Mouse (Mus musculus) limb, embryonic 12.5 days (tissue): ENCODE results near the gene Lsp1. TPM values are rescaled to one million over a fixed set of nuclear protein-coding genes. Genes with fewer than 3 reads are reported as not detected.

ENCODE experiments used
- ATAC-seq: fragments of 200-750 bp; cut with Nextera tagmentation; 2 replicates; pipeline ENCODE4 v1.8.0; 2017; ENCODE audit warnings: low read depth, moderate TSS enrichment; ENCODE audit not compliant: insufficient number of reproducible peaks, insufficient read depth, low FRiP score, low TSS enrichment
- H3K27ac ChIP-seq: fragments of 300-500 bp; sonication (generic); 2 replicates; pipeline ENCODE4 v1.5.1; 2016; ENCODE audit warnings: mild to moderate bottlenecking, moderate library complexity
- H3K27me3 ChIP-seq: fragments of 300-500 bp; sonication (generic); 2 replicates; pipeline ENCODE4 v1.6.1; 2016; ENCODE audit warnings: mild to moderate bottlenecking, moderate library complexity
- H3K36me3 ChIP-seq: fragments of 300-500 bp; sonication (generic); 2 replicates; pipeline ENCODE4 v1.6.1; 2016; ENCODE audit warnings: mild to moderate bottlenecking, moderate library complexity
- H3K4me1 ChIP-seq: fragments of 300-500 bp; sonication (generic); replicated peaks from 2 replicates; pipeline ENCODE4 v1.6.1; 2016
- H3K4me2 ChIP-seq: fragments of 300-500 bp; sonication (generic); 2 replicates; pipeline ENCODE4 v1.6.1; 2016; ENCODE audit warnings: mild to moderate bottlenecking, moderate library complexity
- H3K4me3 ChIP-seq: fragments of 300-500 bp; sonication (generic); replicated peaks from 2 replicates; pipeline ENCODE4 v1.5.1; 2016; ENCODE audit warnings: mild to moderate bottlenecking
- H3K9ac ChIP-seq: fragments of 300-500 bp; sonication (generic); replicated peaks from 2 replicates; pipeline ENCODE4 v1.6.1; 2016; ENCODE audit warnings: mild to moderate bottlenecking, moderate library complexity
- H3K9me3 ChIP-seq: fragments of 300-500 bp; sonication (generic); 2 replicates; pipeline ENCODE4 v1.6.1; 2016; ENCODE audit warnings: mild to moderate bottlenecking, moderate library complexity
- WGBS: fragments of 180-500 bp; shearing (Covaris S2); methylation state at CpG from one replicate; pipeline ENCODE4 v1.1.7; 2016; 5-methylcytosine and 5-hydroxymethylcytosine counted together
- polyA plus RNA-seq: library from polyadenylated mRNA; unstranded; fragments of >200 nt; fragmentation: Nextera tagmentation; extraction: Ambion mirVana; gene quantifications from 2 replicates; pipeline ENCODE4 v1.2.1, GENCODE M21; 2016

The Lsp1 gene
- polyA plus RNA-seq, 1 experiment from 2014 or later = 30.3 TPM

- Histone ChIP-seq H3K4me2 (peak overlapping the region; percentile 0; the same call in 1 of the 2 replicates), H3K9ac (no peak overlapping the region; the same call in 1 of the 2 replicates), H3K4me3 (no peak overlapping the region), H3K27me3 (no peaks in the 10 kb centered on the region), H3K9me3 (no peaks in the 10 kb centered on the region), H3K4me1 (peaks cover 71% of the 10 kb centered on the region), H3K27ac (peak overlapping the region; percentile 92), H3K36me3 (no peaks in the 10 kb centered on the region)
- ATAC-seq = peak; percentile 35; the same call in 1 of the 2 replicates
- WGBS = 43% methylated on average over 13 of the region's 13 CpGs
These were observed 65.0 kb downstream of the Lsp1 start for GRCm38 (mm10) chr7:142525342-142526178.

- no peak overlapping the region for H3K4me3 ChIP-seq
- ATAC-seq = no peak
- peak overlapping the region; percentile 41; the same call in 1 of the 2 replicates for H3K27ac ChIP-seq
- WGBS = 59% methylated on average over 10 of the region's 10 CpGs
- no peak overlapping the region for H3K4me2 ChIP-seq
- no peak overlapping the region for H3K9ac ChIP-seq
- peaks cover 76% of the 10 kb centered on the region for H3K4me1 ChIP-seq
- no peaks in the 10 kb centered on the region for H3K27me3 ChIP-seq
- no peaks in the 10 kb centered on the region for H3K9me3 ChIP-seq
- no peaks in the 10 kb centered on the region for H3K36me3 ChIP-seq
These were observed 68.7 kb downstream of the Lsp1 start for GRCm38 (mm10) chr7:142529350-142529749.

- no peaks in the 10 kb centered on the region for H3K27me3 ChIP-seq
- WGBS = 70% methylated on average over 4 of the region's 4 CpGs
- H3K36me3 ChIP-seq = peaks cover 11% of the 10 kb centered on the region; the same call in 1 of the 2 replicates
- peaks cover 69% of the 10 kb centered on the region for H3K4me1 ChIP-seq
- peak overlapping the region; percentile 97 for H3K27ac ChIP-seq
- 0 out of 2 replicates have a peak, but pooled peaks have one; percentile 3 for ATAC-seq
- no peak overlapping the region for H3K4me3 ChIP-seq
- H3K9me3 ChIP-seq = no peaks in the 10 kb centered on the region
- H3K9ac ChIP-seq = 0 out of 2 replicates have a peak overlapping the region, but pooled peaks have one; percentile 76
- peak overlapping the region; percentile 67 for H3K4me2 ChIP-seq
These were observed 71.4 kb downstream of the Lsp1 start for GRCm38 (mm10) chr7:142531973-142532521.

GRCm38 (mm10) chr7:142532671-142533058 is 72.1 kb downstream of the Lsp1 start, which contains the start of gene Mrpl23:
TSS of gene Mrpl23 (plus strand) at chr7:142532686.
- peak within 1 kb of the TSS; percentile 76 for H3K9ac ChIP-seq
- H3K9me3 ChIP-seq = no peaks in the 10 kb centered on the region
- H3K27ac ChIP-seq = peak within 1 kb of the TSS; percentile 97
- peak within 1 kb of the TSS; percentile 61 for H3K4me3 ChIP-seq
- peak within 1 kb of the TSS; percentile 67 for H3K4me2 ChIP-seq
- peaks cover 11% of the 10 kb centered on the region; the same call in 1 of the 2 replicates for H3K36me3 ChIP-seq
- H3K27me3 ChIP-seq = no peaks in the 10 kb centered on the region
- WGBS = 6% methylated on average over 17 of the region's 17 CpGs
- peaks cover 71% of the 10 kb centered on the region for H3K4me1 ChIP-seq
- peak; percentile 65 for ATAC-seq

- Histone ChIP-seq H3K4me1 (peaks cover 72% of the 10 kb centered on the region), H3K27me3 (no peaks in the 10 kb centered on the region), H3K9ac (peak overlapping the region; percentile 76), H3K36me3 (peaks cover 11% of the 10 kb centered on the region; the same call in 1 of the 2 replicates), H3K4me2 (peak overlapping the region; percentile 67), H3K9me3 (no peaks in the 10 kb centered on the region), H3K27ac (peak overlapping the region; percentile 97), H3K4me3 (peak overlapping the region; percentile 61)
- WGBS = under 1% methylated on average over 44 of the region's 44 CpGs
- ATAC-seq = peak; percentile 67
These were observed 72.6 kb downstream of the Lsp1 start for GRCm38 (mm10) chr7:142533059-142533855.

GRCm38 (mm10) chr7:142535116-142535515 is 74.5 kb downstream of the Lsp1 start:
- Histone ChIP-seq H3K36me3 (peaks cover 11% of the 10 kb centered on the region; the same call in 1 of the 2 replicates), H3K4me3 (no peak overlapping the region), H3K9ac (no peak overlapping the region; the same call in 1 of the 2 replicates), H3K9me3 (no peaks in the 10 kb centered on the region), H3K27ac (peak overlapping the region; percentile 97), H3K27me3 (no peaks in the 10 kb centered on the region), H3K4me1 (peaks cover 74% of the 10 kb centered on the region), H3K4me2 (no peak overlapping the region)
- WGBS = 72% methylated on average over 4 of the region's 4 CpGs
- no peak for ATAC-seq

- H3K4me3 ChIP-seq = no peak overlapping the region
- H3K4me2 ChIP-seq = no peak overlapping the region
- ATAC-seq = no peak
- H3K27ac ChIP-seq = peak overlapping the region; percentile 97
- H3K36me3 ChIP-seq = peaks cover 13% of the 10 kb centered on the region; the same call in 1 of the 2 replicates
- over 99% methylated on average over 5 of the region's 5 CpGs for WGBS
- H3K9me3 ChIP-seq = no peaks in the 10 kb centered on the region
- peaks cover 79% of the 10 kb centered on the region for H3K4me1 ChIP-seq
- no peak overlapping the region for H3K9ac ChIP-seq
- no peaks in the 10 kb centered on the region for H3K27me3 ChIP-seq
These were observed 75.2 kb downstream of the Lsp1 start for GRCm38 (mm10) chr7:142535832-142536231.

GRCm38 (mm10) chr7:142537181-142537580 is 76.6 kb downstream of the Lsp1 start:
- H3K9me3 ChIP-seq = no peaks in the 10 kb centered on the region
- no peaks in the 10 kb centered on the region for H3K27me3 ChIP-seq
- H3K9ac ChIP-seq = no peak overlapping the region
- peaks cover 20% of the 10 kb centered on the region; the same call in 1 of the 2 replicates for H3K36me3 ChIP-seq
- 0 out of 2 replicates have a peak overlapping the region, but pooled peaks have one; percentile 7 for H3K4me3 ChIP-seq
- ATAC-seq = no peak
- peaks cover 85% of the 10 kb centered on the region for H3K4me1 ChIP-seq
- 24% methylated on average over 5 of the region's 5 CpGs for WGBS
- H3K4me2 ChIP-seq = peak overlapping the region; percentile 23; the same call in 1 of the 2 replicates
- peak overlapping the region; percentile 96 for H3K27ac ChIP-seq

- peak overlapping the region; percentile 23 for H3K4me2 ChIP-seq
- H3K27me3 ChIP-seq = no peaks in the 10 kb centered on the region
- ATAC-seq = peak; percentile 49
- peak overlapping the region; percentile 40; the same call in 1 of the 2 replicates for H3K9ac ChIP-seq
- peak overlapping the region; percentile 7; the same call in 1 of the 2 replicates for H3K4me3 ChIP-seq
- H3K36me3 ChIP-seq = peaks cover 20% of the 10 kb centered on the region; the same call in 1 of the 2 replicates
- peaks cover 85% of the 10 kb centered on the region for H3K4me1 ChIP-seq
- H3K27ac ChIP-seq = peak overlapping the region; percentile 96
- no peaks in the 10 kb centered on the region for H3K9me3 ChIP-seq
- 2% methylated on average over 6 of the region's 6 CpGs for WGBS
These were observed 77.3 kb downstream of the Lsp1 start for GRCm38 (mm10) chr7:142537879-142538278.

- no peaks in the 10 kb centered on the region for H3K27me3 ChIP-seq
- WGBS = 7% methylated on average over 4 of the region's 4 CpGs
- H3K4me3 ChIP-seq = no peak overlapping the region
These were observed 77.7 kb downstream of the Lsp1 start for GRCm38 (mm10) chr7:142538291-142538690.

More at GRCm38 (mm10) chr7:142538291-142538690, 77.7 kb downstream of the Lsp1 start:
- Histone ChIP-seq H3K9me3 (no peaks in the 10 kb centered on the region), H3K4me2 (peak overlapping the region; percentile 23), H3K36me3 (peaks cover 20% of the 10 kb centered on the region; the same call in 1 of the 2 replicates), H3K27ac (peak overlapping the region; percentile 96), H3K9ac (peak overlapping the region; percentile 13), H3K4me1 (peaks cover 86% of the 10 kb centered on the region)
- ATAC-seq = peak; percentile 12
